Mouse (Mus musculus): ENCODE data around the gene Olfr341. TPM values are rescaled to one million over a fixed set of nuclear protein-coding genes. Genes with fewer than 3 reads are reported as not detected.

Olfr341 gene
- polyA plus RNA-seq (2015; fragmentation: Illumina TruSeq; extraction: RNeasy Lipid Tissue Mini Kit (QIAGEN cat#74804); ENCODE audit: insufficient read depth, low read depth, low replicate concordance): not detected

DNA sequence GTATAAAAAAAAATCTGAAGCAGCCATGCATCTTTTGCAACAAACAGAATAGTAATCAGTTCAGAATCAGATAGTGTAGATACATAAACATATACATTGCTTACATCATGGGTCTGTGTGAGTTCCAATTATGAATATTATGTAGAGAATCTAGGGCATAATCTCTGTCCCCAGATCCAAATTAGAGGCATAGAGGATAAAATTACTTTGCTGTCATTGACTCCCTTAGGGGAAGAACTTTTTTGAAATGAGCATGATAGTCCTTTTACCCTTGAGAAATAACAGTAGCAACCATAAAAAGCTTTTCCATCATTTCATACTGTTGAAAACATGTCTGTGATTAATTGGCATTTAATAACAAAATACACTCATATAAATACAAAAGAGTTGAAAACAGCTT lies at the start of gene Olfr341:
Gene Olfr341 (minus strand): TSS at position 101 of the 400 bp plus-strand sequence.

GRCm38 (mm10) chr2:36524698-36525097 lies 42.4 kb upstream of the Olfr341 start, which contains the start of gene Olfr342:
Gene Olfr342, plus strand, starts transcription at chr2:36524998.

DNA sequence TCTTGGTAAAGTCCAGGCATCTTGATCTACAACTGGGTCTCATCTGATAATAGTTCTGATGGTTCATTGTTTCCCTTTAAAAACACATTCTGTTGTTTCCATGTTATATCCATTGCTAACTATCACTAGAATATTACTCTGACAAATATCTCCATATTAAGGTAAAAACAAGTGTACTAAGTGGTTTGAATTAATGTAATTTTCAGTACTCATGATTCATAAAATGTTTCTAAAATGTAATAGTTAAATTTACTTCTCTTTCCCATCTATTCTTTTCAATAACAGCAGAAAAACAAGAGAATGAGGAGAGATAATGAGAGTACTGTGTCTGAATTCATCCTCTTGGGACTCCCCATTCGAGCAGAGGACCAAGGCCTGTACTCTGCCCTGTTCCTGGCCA lies 30.0 kb downstream of the Olfr341 start, which contains the start of gene Olfr340:
Gene Olfr340 (plus strand): TSS at position 301 of the 400 bp plus-strand sequence.

Other genes starting within 250 kb of the Olfr341 start
- not detected for gene Olfr338, start 108.9 kb downstream of the Olfr341 start, polyA plus RNA-seq (2015; fragmentation: Illumina TruSeq; extraction: RNeasy Lipid Tissue Mini Kit (QIAGEN cat#74804); ENCODE audit: insufficient read depth, low read depth, low replicate concordance)
- not detected for gene Olfr339, start 63.5 kb downstream of the Olfr341 start, polyA plus RNA-seq (2015; fragmentation: Illumina TruSeq; extraction: RNeasy Lipid Tissue Mini Kit (QIAGEN cat#74804); ENCODE audit: insufficient read depth, low read depth, low replicate concordance)
- gene Olfr340, start 29.9 kb downstream of the Olfr341 start, polyA plus RNA-seq (2015; fragmentation: Illumina TruSeq; extraction: RNeasy Lipid Tissue Mini Kit (QIAGEN cat#74804); ENCODE audit: insufficient read depth, low read depth, low replicate concordance): not detected
- not detected for gene Olfr342, start 42.5 kb upstream of the Olfr341 start, polyA plus RNA-seq (2015; fragmentation: Illumina TruSeq; extraction: RNeasy Lipid Tissue Mini Kit (QIAGEN cat#74804); ENCODE audit: insufficient read depth, low read depth, low replicate concordance)
- gene Olfr344, start 84.2 kb upstream of the Olfr341 start, polyA plus RNA-seq (2015; fragmentation: Illumina TruSeq; extraction: RNeasy Lipid Tissue Mini Kit (QIAGEN cat#74804); ENCODE audit: insufficient read depth, low read depth, low replicate concordance): not detected
- not detected for gene Olfr345, start 157.6 kb upstream of the Olfr341 start, polyA plus RNA-seq (2015; fragmentation: Illumina TruSeq; extraction: RNeasy Lipid Tissue Mini Kit (QIAGEN cat#74804); ENCODE audit: insufficient read depth, low read depth, low replicate concordance)
- gene Olfr346, start 203.3 kb upstream of the Olfr341 start, polyA plus RNA-seq (2015; fragmentation: Illumina TruSeq; extraction: RNeasy Lipid Tissue Mini Kit (QIAGEN cat#74804); ENCODE audit: insufficient read depth, low read depth, low replicate concordance): not detected
- gene Olfr347, start 249.4 kb upstream of the Olfr341 start, polyA plus RNA-seq (2015; fragmentation: Illumina TruSeq; extraction: RNeasy Lipid Tissue Mini Kit (QIAGEN cat#74804); ENCODE audit: insufficient read depth, low read depth, low replicate concordance): not detected